Mouse (Mus musculus): ENCODE measurements around the gene Derl3.

Gene Derl3

DNA sequence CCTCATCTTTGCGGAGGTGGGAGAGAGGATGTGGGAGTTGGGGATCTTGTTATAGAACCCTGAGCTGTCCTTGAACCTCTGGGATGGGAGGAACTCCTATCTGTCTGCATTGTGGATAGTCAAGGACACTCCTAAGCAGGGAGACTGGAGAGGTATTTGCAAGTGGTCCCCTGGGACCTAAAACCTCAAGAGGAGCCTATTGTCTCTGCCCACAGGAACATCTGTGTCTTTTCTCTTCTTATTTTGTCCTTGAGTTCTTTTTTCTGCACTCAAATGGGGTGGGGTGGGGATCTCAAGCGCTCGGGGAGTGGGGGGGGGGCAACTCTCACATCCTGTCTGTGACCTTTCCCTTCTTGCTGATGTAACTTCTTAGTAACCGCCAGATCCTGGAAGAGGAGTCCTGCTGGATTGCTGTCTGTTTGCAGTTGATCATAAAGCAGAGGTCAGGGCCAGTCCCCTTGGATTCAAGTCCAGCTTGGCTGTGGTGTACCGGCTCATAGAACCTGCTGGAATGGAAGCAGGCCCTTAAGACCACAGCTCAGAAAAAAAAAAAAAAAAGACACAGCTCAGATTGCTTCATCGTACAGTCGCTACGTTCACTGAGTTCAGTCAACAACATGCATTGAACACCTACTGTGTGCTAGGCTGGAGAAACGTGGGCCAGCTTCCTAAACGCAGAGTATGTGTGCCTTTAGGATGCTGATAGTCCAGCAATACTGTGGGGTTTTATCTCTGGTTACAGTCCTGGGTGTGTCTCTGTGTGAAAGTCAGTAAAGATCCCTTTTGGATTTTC lies 44.8 kb downstream of the Derl3 start:
- peaks cover 36% of the 10 kb centered on the region for H3K36me3 ChIP-seq (ENCODE audit: insufficient read depth, low read length)
- H3K27me3 ChIP-seq (ENCODE audit: insufficient read depth, low read length) = no peaks in the 10 kb centered on the region
- no peaks in the 10 kb centered on the region for H3K9me3 ChIP-seq (ENCODE audit: low read length)
- peaks cover 74% of the 10 kb centered on the region for H3K4me1 ChIP-seq (replicated peaks; ENCODE audit: low read depth, low read length)
- H3K4me3 ChIP-seq (replicated peaks; ENCODE audit: low read length) = peak overlapping the region; percentile 97
- TF ChIP-seq POU5F1 (IDR thresholded peaks at IDR 0.05; ENCODE audit: borderline replicate concordance, low read length) = no peak
- TF ChIP-seq NANOG (IDR thresholded peaks at IDR 0.05; ENCODE audit: borderline replicate concordance, low read length) = peak; percentile 84
- TF ChIP-seq CTCF (conservative IDR thresholded peaks at IDR 0.05; ENCODE audit: low read length) = no peak

DNA sequence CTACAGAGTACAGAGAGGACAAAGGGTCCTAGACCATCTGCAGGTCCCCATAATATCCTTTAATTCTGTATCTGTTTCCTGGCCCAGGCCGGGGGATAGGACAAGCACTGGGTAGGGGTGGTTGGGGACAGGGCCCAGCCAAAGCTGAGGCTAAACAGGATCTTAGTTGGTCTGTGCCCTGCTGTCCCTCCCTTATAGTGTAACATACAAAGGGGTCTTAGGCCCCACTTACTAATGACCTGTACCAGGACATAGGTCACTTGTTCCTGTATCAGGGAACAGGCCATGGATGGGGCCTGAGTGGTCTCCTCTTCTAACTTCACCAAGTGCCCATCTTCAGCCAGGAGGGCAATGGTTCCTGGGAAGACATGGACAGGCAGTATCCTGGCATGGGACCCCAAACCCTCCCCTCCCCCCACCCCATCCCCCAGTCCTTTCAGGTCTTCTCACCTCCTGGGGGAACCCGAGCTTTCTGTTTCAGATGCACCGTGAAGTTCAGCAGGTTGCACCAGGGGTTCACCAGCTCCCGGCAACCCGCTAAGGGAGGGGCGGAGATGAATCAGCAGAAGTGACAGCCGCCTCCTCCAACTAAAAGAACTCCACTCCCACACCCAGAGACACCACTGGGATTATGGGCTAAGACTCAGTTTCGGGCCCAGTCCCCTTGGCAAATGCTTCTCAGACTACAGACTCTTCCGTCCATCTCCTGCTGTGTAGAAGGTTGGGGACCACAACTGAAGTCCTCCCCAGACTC lies 46.4 kb downstream of the Derl3 start:
- TF ChIP-seq NANOG (IDR thresholded peaks at IDR 0.05; ENCODE audit: borderline replicate concordance, low read length) (no peak), POU5F1 (IDR thresholded peaks at IDR 0.05; ENCODE audit: borderline replicate concordance, low read length) (no peak), CTCF (conservative IDR thresholded peaks at IDR 0.05; ENCODE audit: low read length) (no peak)
- H3K9me3 ChIP-seq (ENCODE audit: low read length) = no peaks in the 10 kb centered on the region
- peak overlapping the region; percentile 66 for H3K4me3 ChIP-seq (replicated peaks; ENCODE audit: low read length)

DNA sequence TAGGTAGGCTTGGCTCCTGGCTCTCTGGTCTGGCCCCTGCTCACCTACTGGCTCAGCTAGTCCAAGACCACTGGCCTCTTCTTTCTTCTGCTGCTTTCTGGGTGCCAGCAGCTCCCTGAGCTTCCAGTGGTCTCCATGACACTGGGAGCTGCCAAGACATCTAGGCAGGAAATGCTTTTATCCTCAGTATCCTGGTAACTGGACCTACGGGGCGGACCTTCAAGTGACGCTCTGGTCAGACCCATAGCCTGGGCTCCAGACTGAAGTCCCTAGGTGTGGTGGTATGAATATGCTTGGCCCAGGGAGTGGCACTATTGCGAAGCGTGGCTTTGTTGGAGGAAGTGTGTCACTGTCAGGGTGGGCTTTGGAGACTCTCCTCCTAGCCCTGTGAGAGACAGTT lies 47.3 kb downstream of the Derl3 start, which contains the start of gene Gm867:
Gene Gm867, minus strand, starts transcription at position 153 of the 400 bp plus-strand sequence.
- TF ChIP-seq POU5F1 (IDR thresholded peaks at IDR 0.05; ENCODE audit: borderline replicate concordance, low read length) (no peak), NANOG (IDR thresholded peaks at IDR 0.05; ENCODE audit: borderline replicate concordance, low read length) (no peak), CTCF (conservative IDR thresholded peaks at IDR 0.05; ENCODE audit: low read length) (no peak)
- Histone ChIP-seq H3K36me3 (ENCODE audit: insufficient read depth, low read length) (peaks cover 36% of the 10 kb centered on the region), H3K4me3 (replicated peaks; ENCODE audit: low read length) (peak within 1 kb of the TSS; percentile 66), H3K9me3 (ENCODE audit: low read length) (no peaks in the 10 kb centered on the region), H3K4me1 (replicated peaks; ENCODE audit: low read depth, low read length) (peaks cover 75% of the 10 kb centered on the region), H3K27me3 (ENCODE audit: insufficient read depth, low read length) (no peaks in the 10 kb centered on the region)

More for the DNA sequence above, 46.4 kb downstream of the Derl3 start:
- Histone ChIP-seq H3K4me1 (replicated peaks; ENCODE audit: low read depth, low read length) (peaks cover 77% of the 10 kb centered on the region), H3K36me3 (ENCODE audit: insufficient read depth, low read length) (peaks cover 36% of the 10 kb centered on the region), H3K27me3 (ENCODE audit: insufficient read depth, low read length) (no peaks in the 10 kb centered on the region)

DNA sequence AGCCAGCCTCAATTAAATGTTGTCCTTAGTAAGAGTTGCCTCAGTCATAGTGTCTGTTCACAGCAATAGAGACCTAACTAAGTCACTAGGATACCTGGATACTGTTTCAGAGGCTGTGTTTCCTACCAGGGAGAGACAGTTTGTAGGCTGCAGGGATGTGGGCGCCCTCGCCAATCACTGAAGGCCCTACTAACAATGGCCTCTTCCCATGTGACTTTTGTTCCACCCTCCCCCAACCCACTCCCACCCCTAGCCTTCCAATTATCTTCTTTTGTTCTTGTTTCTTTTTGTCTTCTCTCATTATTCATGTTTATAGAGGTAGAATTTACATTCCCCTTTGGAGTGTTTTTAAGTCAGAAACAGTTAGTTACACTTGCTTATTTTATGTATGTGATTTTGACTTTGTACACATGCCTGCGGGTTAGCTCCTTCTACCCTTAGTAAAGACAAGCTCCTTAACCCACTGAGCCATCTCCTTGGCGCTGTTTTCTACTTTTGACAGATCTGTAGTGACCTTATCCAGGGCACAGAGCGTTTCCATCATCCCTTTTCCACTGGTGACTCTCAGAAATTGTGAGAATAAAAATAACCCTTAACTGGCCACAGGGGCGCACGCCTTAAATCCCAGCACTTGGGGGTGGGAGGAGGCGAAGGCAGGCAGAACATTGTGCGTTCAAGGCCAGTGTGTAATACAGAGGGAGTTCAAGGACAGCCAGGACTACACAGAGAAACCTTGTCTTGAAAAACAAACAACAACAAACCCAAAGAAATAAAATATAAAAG lies 48.0 kb downstream of the Derl3 start:
- Histone ChIP-seq H3K4me1 (replicated peaks; ENCODE audit: low read depth, low read length) (peaks cover 81% of the 10 kb centered on the region), H3K4me3 (replicated peaks; ENCODE audit: low read length) (peak overlapping the region; percentile 66), H3K27me3 (ENCODE audit: insufficient read depth, low read length) (no peaks in the 10 kb centered on the region), H3K36me3 (ENCODE audit: insufficient read depth, low read length) (peaks cover 37% of the 10 kb centered on the region), H3K9me3 (ENCODE audit: low read length) (peaks cover 4% of the 10 kb centered on the region; the same call in 1 of the 2 replicates)
- TF ChIP-seq NANOG (IDR thresholded peaks at IDR 0.05; ENCODE audit: borderline replicate concordance, low read length) = no peak

- Histone ChIP-seq H3K27me3 (ENCODE audit: insufficient read depth, low read length) (no peaks in the 10 kb centered on the region), H3K4me3 (replicated peaks; ENCODE audit: low read length) (no peak within 1 kb of the TSS), H3K36me3 (ENCODE audit: insufficient read depth, low read length) (peaks cover 29% of the 10 kb centered on the region), H3K9me3 (ENCODE audit: low read length) (peaks cover 6% of the 10 kb centered on the region; the same call in 1 of the 2 replicates), H3K4me1 (replicated peaks; ENCODE audit: low read depth, low read length) (peaks cover 73% of the 10 kb centered on the region)
- no peak for TF ChIP-seq NANOG (IDR thresholded peaks at IDR 0.05; ENCODE audit: borderline replicate concordance, low read length)
- no peak for TF ChIP-seq CTCF (conservative IDR thresholded peaks at IDR 0.05; ENCODE audit: low read length)
Measured at GRCm38 (mm10) chr10:75942736-75943477, 49.7 kb downstream of the Derl3 start, which contains the start of gene Vpreb3. Gene Vpreb3, plus strand, starts transcription at chr10:75943057.

DNA sequence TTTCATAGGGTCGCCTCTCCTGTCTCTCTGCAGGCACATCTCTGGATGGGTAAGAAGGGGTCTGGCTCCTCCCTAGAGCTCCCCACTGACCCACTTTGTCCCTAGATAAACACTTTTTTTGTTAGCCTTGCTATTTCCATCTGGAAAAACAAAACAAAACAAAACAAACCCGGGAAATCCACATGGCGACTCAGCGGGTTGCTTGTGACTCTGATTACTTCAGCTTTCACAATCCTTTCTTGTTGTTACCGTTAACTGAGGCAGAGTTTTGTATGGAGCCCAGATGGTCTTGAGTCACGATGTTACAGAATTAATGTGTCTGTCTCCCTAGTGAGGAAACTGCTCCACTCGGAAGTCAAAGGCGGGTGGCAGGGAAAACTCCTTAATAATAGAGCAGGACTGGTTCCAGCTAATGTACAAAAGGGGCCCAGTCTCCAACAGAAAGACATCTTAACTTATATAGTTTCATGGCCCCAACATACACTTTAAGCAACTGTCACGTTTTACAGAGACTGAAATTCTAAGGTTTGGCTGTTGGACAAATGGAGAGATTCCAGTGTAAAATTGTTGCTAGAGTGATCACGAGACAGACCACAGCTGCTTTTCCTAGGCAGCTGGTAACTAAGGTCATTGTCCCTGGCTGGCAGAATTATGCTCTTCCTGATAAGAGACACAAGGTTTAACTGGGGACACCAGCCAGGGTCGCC lies 51.0 kb downstream of the Derl3 start:
- Histone ChIP-seq H3K36me3 (ENCODE audit: insufficient read depth, low read length) (peaks cover 19% of the 10 kb centered on the region), H3K4me3 (replicated peaks; ENCODE audit: low read length) (no peak overlapping the region), H3K27me3 (ENCODE audit: insufficient read depth, low read length) (no peaks in the 10 kb centered on the region), H3K9me3 (ENCODE audit: low read length) (peaks cover 6% of the 10 kb centered on the region; the same call in 1 of the 2 replicates), H3K4me1 (replicated peaks; ENCODE audit: low read depth, low read length) (peaks cover 77% of the 10 kb centered on the region)
- no peak for TF ChIP-seq CTCF (conservative IDR thresholded peaks at IDR 0.05; ENCODE audit: low read length)
- TF ChIP-seq NANOG (IDR thresholded peaks at IDR 0.05; ENCODE audit: borderline replicate concordance, low read length) = no peak
- no peak for TF ChIP-seq POU5F1 (IDR thresholded peaks at IDR 0.05; ENCODE audit: borderline replicate concordance, low read length)

GRCm38 (mm10) chr10:75945213-75945612 lies 52.0 kb downstream of the Derl3 start:
- H3K4me3 ChIP-seq (replicated peaks; ENCODE audit: low read length) = no peak overlapping the region
- peaks cover 11% of the 10 kb centered on the region; the same call in 1 of the 2 replicates for H3K36me3 ChIP-seq (ENCODE audit: insufficient read depth, low read length)

More at GRCm38 (mm10) chr10:75945213-75945612, 52.0 kb downstream of the Derl3 start:
- H3K4me1 ChIP-seq (replicated peaks; ENCODE audit: low read depth, low read length) = peaks cover 77% of the 10 kb centered on the region
- H3K27me3 ChIP-seq (ENCODE audit: insufficient read depth, low read length) = no peaks in the 10 kb centered on the region
- peaks cover 6% of the 10 kb centered on the region; the same call in 1 of the 2 replicates for H3K9me3 ChIP-seq (ENCODE audit: low read length)
- TF ChIP-seq CTCF (conservative IDR thresholded peaks at IDR 0.05; ENCODE audit: low read length) = no peak
- no peak for TF ChIP-seq NANOG (IDR thresholded peaks at IDR 0.05; ENCODE audit: borderline replicate concordance, low read length)
- no peak for TF ChIP-seq POU5F1 (IDR thresholded peaks at IDR 0.05; ENCODE audit: borderline replicate concordance, low read length)

Measured in E14TG2a.4 (cell line).